Mouse (Mus musculus): Measurements from ENCODE around the gene AI854703. TPM values are rescaled to one million over a fixed set of nuclear protein-coding genes. Genes with fewer than 3 reads are reported as not detected.
A peak's percentile ranks its signal among the peaks of the same experiment; 100 is the strongest.

The AI854703 gene
- 1.2 and 1.6 TPM in 2 replicates for polyA plus RNA-seq (2016; fragmentation: Nextera tagmentation; extraction: Ambion mirVana)

- no peak for ATAC-seq (ENCODE audit: low FRiP score)
- Histone ChIP-seq H3K4me3 (replicated peaks) (peak within 1 kb of the TSS; percentile 44), H3K4me1 (peaks cover 23% of the 10 kb centered on the region), H3K9ac (peak within 1 kb of the TSS; percentile 48), H3K27me3 (peaks cover 56% of the 10 kb centered on the region), H3K4me2 (peak within 1 kb of the TSS; percentile 66), H3K36me3 (replicated peaks) (no peaks in the 10 kb centered on the region), H3K27ac (no peak within 1 kb of the TSS), H3K9me3 (no peaks in the 10 kb centered on the region)
- 16% methylated on average over 8 of the region's 8 CpGs for WGBS
Observed at GRCm38 (mm10) chr6:48626464-48626863, at the start of gene AI854703. Gene AI854703, plus strand, starts transcription at chr6:48626764.

- Histone ChIP-seq H3K4me2 (no peak overlapping the region), H3K9ac (no peak overlapping the region), H3K27me3 (no peaks in the 10 kb centered on the region), H3K4me3 (replicated peaks) (no peak overlapping the region), H3K36me3 (replicated peaks) (no peaks in the 10 kb centered on the region), H3K9me3 (no peaks in the 10 kb centered on the region), H3K27ac (no peak overlapping the region), H3K4me1 (no peaks in the 10 kb centered on the region)
- no peak for ATAC-seq (ENCODE audit: low FRiP score)
- 75% methylated on average over 5 of the region's 5 CpGs for WGBS
Observed at GRCm38 (mm10) chr6:48578736-48579135, 47.8 kb upstream of the AI854703 start.

- Histone ChIP-seq H3K4me2 (no peak overlapping the region), H3K9ac (no peak overlapping the region), H3K4me1 (no peaks in the 10 kb centered on the region), H3K9me3 (no peaks in the 10 kb centered on the region), H3K27me3 (no peaks in the 10 kb centered on the region), H3K36me3 (replicated peaks) (no peaks in the 10 kb centered on the region), H3K4me3 (replicated peaks) (no peak overlapping the region), H3K27ac (no peak overlapping the region)
- 52% methylated on average over 5 of the region's 5 CpGs for WGBS
- no peak for ATAC-seq (ENCODE audit: low FRiP score)
Observed at GRCm38 (mm10) chr6:48579215-48579648, 47.3 kb upstream of the AI854703 start.

- Histone ChIP-seq H3K27me3 (no peaks in the 10 kb centered on the region), H3K27ac (no peak overlapping the region), H3K4me2 (no peak overlapping the region), H3K9me3 (no peaks in the 10 kb centered on the region), H3K4me1 (no peaks in the 10 kb centered on the region), H3K9ac (no peak overlapping the region), H3K36me3 (replicated peaks) (no peaks in the 10 kb centered on the region), H3K4me3 (replicated peaks) (no peak overlapping the region)
- no peak for ATAC-seq (ENCODE audit: low FRiP score)
- 32% methylated on average over 3 of the region's 3 CpGs for WGBS
Observed at GRCm38 (mm10) chr6:48581257-48581656, 45.3 kb upstream of the AI854703 start.

- no peak overlapping the region for H3K9ac ChIP-seq
- no peak overlapping the region for H3K4me3 ChIP-seq (replicated peaks)
- H3K36me3 ChIP-seq (replicated peaks): no peaks in the 10 kb centered on the region
- no peaks in the 10 kb centered on the region for H3K4me1 ChIP-seq
- H3K27ac ChIP-seq: no peak overlapping the region
- H3K9me3 ChIP-seq: no peaks in the 10 kb centered on the region
- no peak overlapping the region for H3K4me2 ChIP-seq
- no peaks in the 10 kb centered on the region for H3K27me3 ChIP-seq
- WGBS: 70% methylated on average over 3 of the region's 3 CpGs
- no peak for ATAC-seq (ENCODE audit: low FRiP score)
Observed at GRCm38 (mm10) chr6:48582037-48582436, 44.5 kb upstream of the AI854703 start.

- no peak for ATAC-seq (ENCODE audit: low FRiP score)
- no peaks in the 10 kb centered on the region for H3K9me3 ChIP-seq
- WGBS: 78% methylated on average over 6 of the region's 6 CpGs
- H3K27me3 ChIP-seq: no peaks in the 10 kb centered on the region
- no peak within 1 kb of the TSS for H3K9ac ChIP-seq
- H3K4me2 ChIP-seq: no peak within 1 kb of the TSS
- H3K4me1 ChIP-seq: peaks cover 7% of the 10 kb centered on the region
- no peak within 1 kb of the TSS for H3K27ac ChIP-seq
- no peak within 1 kb of the TSS for H3K4me3 ChIP-seq (replicated peaks)
- H3K36me3 ChIP-seq (replicated peaks): no peaks in the 10 kb centered on the region
Observed at GRCm38 (mm10) chr6:48589194-48589750, 37.3 kb upstream of the AI854703 start, which contains the start of gene Gm45021. Gene Gm45021, plus strand, starts transcription at chr6:48589610.

- 83% methylated on average over 3 of the region's 3 CpGs for WGBS
Observed at GRCm38 (mm10) chr6:48591221-48591845, 35.2 kb upstream of the AI854703 start.

GRCm38 (mm10) chr6:48591871-48592270 is 34.7 kb upstream of the AI854703 start:
- no peak for ATAC-seq (ENCODE audit: low FRiP score)
- H3K4me2 ChIP-seq: no peak overlapping the region
- 93% methylated on average over 6 of the region's 6 CpGs for WGBS

More at GRCm38 (mm10) chr6:48591221-48591845, 35.2 kb upstream of the AI854703 start:
- ATAC-seq (ENCODE audit: low FRiP score): no peak
- peaks cover 18% of the 10 kb centered on the region for H3K4me1 ChIP-seq
- H3K36me3 ChIP-seq (replicated peaks): peaks cover 12% of the 10 kb centered on the region
- no peak overlapping the region for H3K4me2 ChIP-seq
- peaks cover 5% of the 10 kb centered on the region for H3K9me3 ChIP-seq
- H3K27me3 ChIP-seq: no peaks in the 10 kb centered on the region
- no peak overlapping the region for H3K4me3 ChIP-seq (replicated peaks)
- H3K27ac ChIP-seq: no peak overlapping the region
- H3K9ac ChIP-seq: no peak overlapping the region

GRCm38 (mm10) chr6:48593158-48594042 is 33.2 kb upstream of the AI854703 start, which contains the start of the genes Repin1 and Gm44965:
Gene Repin1, plus strand, starts transcription at chr6:48593883.
Gene Gm44965, plus strand, starts transcription at chr6:48593941.
- Histone ChIP-seq H3K9ac (peak within 1 kb of the TSS; percentile 92), H3K9me3 (peaks cover 21% of the 10 kb centered on the region), H3K27ac (peak within 1 kb of the TSS; percentile 86), H3K4me2 (peak within 1 kb of the TSS; percentile 70), H3K27me3 (no peaks in the 10 kb centered on the region), H3K36me3 (replicated peaks) (peaks cover 33% of the 10 kb centered on the region), H3K4me3 (replicated peaks) (peak within 1 kb of the TSS; percentile 80), H3K4me1 (peaks cover 18% of the 10 kb centered on the region)
- WGBS: 3% methylated on average over 45 of the region's 45 CpGs
- peak; percentile 94 for ATAC-seq (ENCODE audit: low FRiP score)

More at GRCm38 (mm10) chr6:48591871-48592270, 34.7 kb upstream of the AI854703 start:
- no peak overlapping the region for H3K4me3 ChIP-seq (replicated peaks)
- peaks cover 18% of the 10 kb centered on the region for H3K4me1 ChIP-seq
- no peaks in the 10 kb centered on the region for H3K27me3 ChIP-seq
- peaks cover 10% of the 10 kb centered on the region for H3K9me3 ChIP-seq
- H3K27ac ChIP-seq: no peak overlapping the region
- no peak overlapping the region for H3K9ac ChIP-seq
- H3K36me3 ChIP-seq (replicated peaks): peaks cover 17% of the 10 kb centered on the region

- Histone ChIP-seq H3K4me3 (replicated peaks) (peak overlapping the region; percentile 80), H3K27me3 (no peaks in the 10 kb centered on the region), H3K4me1 (peaks cover 18% of the 10 kb centered on the region), H3K9ac (peak overlapping the region; percentile 92), H3K27ac (peak overlapping the region; percentile 86), H3K4me2 (peak overlapping the region; percentile 70), H3K36me3 (replicated peaks) (peaks cover 41% of the 10 kb centered on the region), H3K9me3 (peaks cover 21% of the 10 kb centered on the region)
- ATAC-seq (ENCODE audit: low FRiP score): peak; percentile 68
- WGBS: 2% methylated on average over 38 of the region's 41 CpGs
Observed at GRCm38 (mm10) chr6:48594043-48594738, 32.4 kb upstream of the AI854703 start.

- peaks cover 21% of the 10 kb centered on the region for H3K9me3 ChIP-seq
- H3K27me3 ChIP-seq: no peaks in the 10 kb centered on the region
- WGBS: 43% methylated on average over 1 of the region's 1 CpGs
- H3K9ac ChIP-seq: no peak overlapping the region
- peak overlapping the region; percentile 70 for H3K4me2 ChIP-seq
- peaks cover 18% of the 10 kb centered on the region for H3K4me1 ChIP-seq
- no peak overlapping the region for H3K27ac ChIP-seq
- peaks cover 51% of the 10 kb centered on the region for H3K36me3 ChIP-seq (replicated peaks)
- ATAC-seq (ENCODE audit: low FRiP score): no peak
- peak overlapping the region; percentile 80 for H3K4me3 ChIP-seq (replicated peaks)
Observed at GRCm38 (mm10) chr6:48595278-48595677, 31.3 kb upstream of the AI854703 start.
